In the genomic region with DNA sequence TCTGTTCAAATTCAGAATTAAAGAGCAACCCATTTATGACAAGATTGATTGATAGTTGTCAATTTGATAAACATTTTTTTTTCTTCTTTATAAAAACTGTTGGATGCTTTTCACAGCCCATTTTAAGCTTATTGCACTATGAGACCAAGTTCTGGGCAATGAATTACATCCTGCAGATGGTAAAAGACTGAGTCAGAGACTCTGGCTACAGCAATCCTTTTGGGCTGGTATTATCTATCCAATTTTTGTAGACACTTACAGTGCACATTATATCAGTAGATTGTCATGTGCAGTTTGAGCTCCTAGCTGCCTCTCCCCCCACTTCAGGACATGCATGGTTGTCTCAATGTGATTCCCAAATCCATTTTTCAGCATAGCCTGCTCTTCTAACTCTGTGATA, we compare ENCODE assay signal across 27 mouse cellular contexts.
"Had no signal": no experiment of that assay in that cellular context is flagged by ENCODE, and none has a peak within 500 bp of the region (broad histone marks: within the 10 kb centered on the region; RNA-seq: fewer than 3 reads in every experiment).

No protein-coding gene starts in this region.

- H3K27ac ChIP-seq: gastrocnemius, adult 2 months; heart, adult 2 months; heart, embryonic 13.5 days; heart, embryonic 15.5 days; hindbrain, embryonic 13.5 days; hindbrain, embryonic 15.5 days; hindbrain, postnatal 0 days; kidney, embryonic 15.5 days; kidney, postnatal 0 days; limb, embryonic 13.5 days; limb, embryonic 15.5 days; liver, embryonic 12.5 days; liver, embryonic 14.5 days had no signal

- H3K9ac ChIP-seq: heart, embryonic 13.5 days; heart, embryonic 15.5 days; hindbrain, embryonic 13.5 days; hindbrain, embryonic 15.5 days; kidney, embryonic 15.5 days; limb, embryonic 13.5 days; limb, embryonic 15.5 days; liver, embryonic 12.5 days; liver, embryonic 14.5 days had no signal

- ATAC-seq: hindbrain, postnatal 0 days; intestine, embryonic 16.5 days; liver, embryonic 12.5 days had no signal

- H3K4me2 ChIP-seq: heart, embryonic 11.5 days; heart, embryonic 13.5 days; heart, embryonic 15.5 days; hindbrain, embryonic 13.5 days; hindbrain, embryonic 15.5 days; kidney, embryonic 15.5 days; limb, embryonic 13.5 days; limb, embryonic 15.5 days; liver, embryonic 12.5 days had no signal

- H3K36me3 ChIP-seq: heart, embryonic 13.5 days; heart, embryonic 15.5 days; hindbrain, embryonic 13.5 days; hindbrain, embryonic 15.5 days; kidney, embryonic 15.5 days; limb, embryonic 13.5 days; limb, embryonic 15.5 days; liver, embryonic 12.5 days had no signal

- H3K27me3 ChIP-seq: heart, embryonic 13.5 days; heart, embryonic 15.5 days; hindbrain, embryonic 13.5 days; hindbrain, embryonic 15.5 days; kidney, embryonic 15.5 days; limb, embryonic 13.5 days; limb, embryonic 15.5 days; liver, embryonic 12.5 days had no signal

- H3K4me1 ChIP-seq: heart, embryonic 13.5 days; heart, embryonic 15.5 days; hindbrain, embryonic 13.5 days; hindbrain, embryonic 15.5 days; kidney, embryonic 15.5 days; limb, embryonic 13.5 days; limb, embryonic 15.5 days; liver, embryonic 12.5 days had no signal

- H3K4me3 ChIP-seq: gastrocnemius, adult 2 months; heart, adult 2 months; heart, embryonic 13.5 days; heart, embryonic 15.5 days; hindbrain, embryonic 13.5 days; hindbrain, embryonic 15.5 days; kidney, embryonic 15.5 days; limb, embryonic 13.5 days; limb, embryonic 15.5 days; liver, embryonic 12.5 days had no signal

- DNase-seq: gastrocnemius, adult 2 months; gastrocnemius, postnatal 10 days; gastrocnemius, postnatal 25 days; heart, adult 11 months; heart, adult 2 months; heart, postnatal 14 days; heart, postnatal 36 days; kidney, adult 11 months; kidney, adult 2 months; kidney, adult 9 months; kidney, postnatal 14 days; kidney, postnatal 36 days; layer of hippocampus, postnatal 36 days; left cerebral cortex, postnatal 4 days had no signal

- H3K9me3 ChIP-seq: heart, embryonic 13.5 days; heart, embryonic 15.5 days; hindbrain, embryonic 13.5 days; hindbrain, embryonic 15.5 days; kidney, embryonic 15.5 days; limb, embryonic 13.5 days; limb, embryonic 15.5 days; liver, embryonic 12.5 days had no signal
